Mouse (Mus musculus) ovary, postnatal 14 days (tissue): Measurements from ENCODE around the gene C8g.
A peak's percentile ranks its signal among the peaks of the same experiment; 100 is the strongest.

Experiments used
- DNase-seq: peaks from one replicate; pipeline ENCODE4 v3.0.0; 2022; ENCODE audit warnings: low spot score

Gene C8g

GRCm38 (mm10) chr2:25467606-25468303 is 33.8 kb downstream of the C8g start:
- no peak for DNase-seq

GRCm38 (mm10) chr2:25465816-25466635 is 35.5 kb downstream of the C8g start:
- DNase-seq, result no peak

GRCm38 (mm10) chr2:25465256-25465655 is 36.3 kb downstream of the C8g start:
- DNase-seq, result no peak

GRCm38 (mm10) chr2:25463630-25464029 is 37.9 kb downstream of the C8g start:
- no peak for DNase-seq

GRCm38 (mm10) chr2:25461407-25461806 is 40.1 kb downstream of the C8g start:
- DNase-seq, result no peak

- DNase-seq, result peak; percentile 77
These were observed 40.8 kb downstream of the C8g start, which contains the start of gene Paxx for GRCm38 (mm10) chr2:25460551-25461309. Gene Paxx, minus strand, starts transcription at chr2:25461094.

- DNase-seq, result no peak
These were observed 41.4 kb downstream of the C8g start for GRCm38 (mm10) chr2:25460135-25460534.

GRCm38 (mm10) chr2:25458911-25459310 is 42.6 kb downstream of the C8g start:
- no peak for DNase-seq

GRCm38 (mm10) chr2:25457022-25457896 is 44.3 kb downstream of the C8g start:
- no peak for DNase-seq

GRCm38 (mm10) chr2:25456205-25456953 is 45.1 kb downstream of the C8g start, which contains the start of gene Clic3:
Gene Clic3, plus strand, starts transcription at chr2:25456838.
- no peak for DNase-seq

GRCm38 (mm10) chr2:25452951-25453350 is 48.6 kb downstream of the C8g start:
- no peak for DNase-seq

- DNase-seq, result no peak
These were observed 50.5 kb downstream of the C8g start for GRCm38 (mm10) chr2:25450853-25451647.
